Mouse (Mus musculus): ENCODE measurements around the gene Nog. TPM values are rescaled to one million over a fixed set of nuclear protein-coding genes. Genes with fewer than 3 reads are reported as not detected.

The Nog gene
- polyA plus RNA-seq, 2 experiments, result 0.04 TPM; not detected in 1

DNA sequence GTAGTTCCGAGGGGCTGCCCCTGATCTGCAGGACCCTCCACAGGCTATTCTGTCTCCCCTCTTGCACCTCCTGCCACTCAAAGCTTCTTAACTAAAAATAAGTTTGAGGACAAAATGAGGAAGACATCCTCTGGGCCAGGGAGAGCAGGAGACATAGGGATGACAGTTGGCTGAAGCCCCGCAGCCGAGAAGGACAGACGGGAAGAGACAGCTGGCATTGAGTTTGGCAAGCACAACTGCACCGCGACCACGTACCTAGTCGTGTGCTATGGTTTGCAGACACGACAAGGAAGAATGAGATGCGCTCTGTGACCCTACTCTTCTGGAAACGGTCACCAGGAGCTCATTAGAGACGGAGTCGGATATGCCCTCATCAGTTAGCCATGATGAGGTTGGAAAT lies 48.2 kb downstream of the Nog start:
- ATAC-seq (ENCODE audit: insufficient read depth) (no peak), DNase-seq (ENCODE audit: low read depth in 3 of 3, low spot score in 3 of 3) (no peak)
- Histone ChIP-seq H3K4me2 (ENCODE audit: low read depth) (no peak overlapping the region), H3K36me3 (replicated peaks; ENCODE audit: control insufficient read depth, insufficient read depth, low read depth) (no peaks in the 10 kb centered on the region), H3K4me3 (ENCODE audit: insufficient read depth in 1 of 2, low read depth in 2 of 2, low read length in 2 of 2) (no peak overlapping the region), H3K4me1 (replicated peaks; ENCODE audit: control insufficient read depth in 2 of 2, insufficient read depth in 2 of 2, low read length in 1 of 2) (no peaks in the 10 kb centered on the region), H3K27me3 (ENCODE audit: control insufficient read depth, insufficient read depth, low read length) (no peaks in the 10 kb centered on the region), H3K9me3 (ENCODE audit: control insufficient read depth, low read length) (no peaks in the 10 kb centered on the region), H3K27ac (no peak overlapping the region), H3K9ac (replicated peaks) (no peak overlapping the region)
- TF ChIP-seq EP300 (IDR thresholded peaks at IDR 0.05; ENCODE audit: low read depth), result no peak
- no peak for TF ChIP-seq CTCF (IDR thresholded peaks at IDR 0.05; ENCODE audit: low read depth)
- 75% methylated on average over 13 of the region's 13 CpGs for WGBS (ENCODE audit: insufficient replicate concordance)

Other genes starting within 250 kb of the Nog start
- 0.55 and 0.63 TPM in 2 replicates for gene Dgke, start 235.5 kb downstream of the Nog start, polyA plus RNA-seq (2012; rRNA removed)
- gene Dgke, start 235.5 kb downstream of the Nog start, polyA plus RNA-seq (2014; fragmentation: Nextera tagmentation; extraction: Ambion mirVana), result 0.37 and 0.39 TPM in 2 replicates
- not detected in 2 replicates for gene Gm525, start 228.5 kb downstream of the Nog start, polyA plus RNA-seq (2012; rRNA removed)
- gene Gm525, start 228.5 kb downstream of the Nog start, polyA plus RNA-seq (2014; fragmentation: Nextera tagmentation; extraction: Ambion mirVana), result not detected in 2 replicates